Mouse (Mus musculus) heart, embryonic 14.5 days (tissue): ENCODE measurements at regions not wholly inside any gene's neighbourhood (a gene's known extent, or its start where the extent isn't known, plus 50 kb on each side); places are given as distances from the start of the nearest gene placed in this dataset.

Experiments
- ATAC-seq: fragments of 200-750 bp; cut with Nextera tagmentation; 2 replicates; pipeline ENCODE4 v1.8.0; 2017; ENCODE audit warnings: low read depth, moderate TSS enrichment; ENCODE audit not compliant: insufficient number of reproducible peaks, insufficient read depth, low FRiP score
- H3K27ac ChIP-seq, 2 experiments: fragments of 200-500 bp in 1 of 2; fragments of 300-500 bp in 1 of 2; sonication (generic) in 1 of 2; replicated peaks in 1 of 2; 2 replicates each; pipeline ENCODE4 v1.5.1; 2012 to 2014; ENCODE audit warnings: low read depth in 2 of 2, low read length in 2 of 2, control low read depth in 1 of 2, mild to moderate bottlenecking in 1 of 2, mixed read lengths in 1 of 2; ENCODE audit not compliant: control insufficient read depth in 1 of 2, insufficient read depth in 1 of 2
- H3K27me3 ChIP-seq: fragments of 300-500 bp; sonication (generic); 2 replicates; pipeline ENCODE4 v1.6.1; 2014; ENCODE audit warnings: mild to moderate bottlenecking, low read length, control low read depth; ENCODE audit not compliant: control insufficient read depth, insufficient read depth
- H3K36me3 ChIP-seq: fragments of 300-500 bp; sonication (generic); 2 replicates; pipeline ENCODE4 v1.6.1; 2014; ENCODE audit warnings: mild to moderate bottlenecking, control low read depth, low read length, mixed read lengths; ENCODE audit not compliant: control insufficient read depth, insufficient read depth
- H3K4me1 ChIP-seq, 2 experiments: fragments of 200-500 bp in 1 of 2; fragments of 300-500 bp in 1 of 2; sonication (generic) in 1 of 2; 2 replicates each; pipeline ENCODE4 v1.6.1; 2012 to 2014; ENCODE audit warnings: low read length in 2 of 2, control low read depth in 1 of 2, mixed read lengths in 1 of 2; ENCODE audit not compliant: control insufficient read depth in 2 of 2, insufficient read depth in 2 of 2
- H3K4me2 ChIP-seq: fragments of 300-500 bp; sonication (generic); 2 replicates; pipeline ENCODE4 v1.6.1; 2014; ENCODE audit warnings: mild to moderate bottlenecking, low read length
- H3K4me3 ChIP-seq, 2 experiments: fragments of 200-500 bp in 1 of 2; fragments of 300-500 bp in 1 of 2; sonication (generic) in 1 of 2; 2 replicates each; pipeline ENCODE4 v1.5.1; 2012 to 2014; ENCODE audit warnings: low read length in 2 of 2, mild to moderate bottlenecking in 2 of 2, control low read depth in 1 of 2, low read depth in 1 of 2, moderate library complexity in 1 of 2; ENCODE audit not compliant: control insufficient read depth in 1 of 2, insufficient read depth in 1 of 2
- H3K9ac ChIP-seq: fragments of 300-500 bp; sonication (generic); 2 replicates; pipeline ENCODE4 v1.6.1; 2014; ENCODE audit warnings: mild to moderate bottlenecking, low read length
- H3K9me3 ChIP-seq: fragments of 300-500 bp; sonication (generic); 2 replicates; pipeline ENCODE4 v1.6.1; 2016; ENCODE audit warnings: low read length, control low read depth; ENCODE audit not compliant: control insufficient read depth
- WGBS: fragments of 180-500 bp; shearing (Covaris S2); extraction: QIAGEN DNeasy Blood & Tissue Kit; methylation state at CpG from one replicate; pipeline ENCODE4 v1.1.7; 2014; 5-methylcytosine and 5-hydroxymethylcytosine counted together

GRCm38 (mm10) chr2:133397566-133397965 lies 154.4 kb upstream of the Bmp2 start:
- Histone ChIP-seq H3K4me1 (peaks cover 4 to 6% of the 10 kb centered on the region in 2 experiments; a peak in 3 of 4 replicates), H3K9ac (no peak overlapping the region), H3K4me2 (no peak overlapping the region), H3K4me3 (no peak overlapping the region), H3K27me3 (no peaks in the 10 kb centered on the region), H3K9me3 (no peaks in the 10 kb centered on the region), H3K27ac (no peak overlapping the region), H3K36me3 (no peaks in the 10 kb centered on the region)
- ATAC-seq = no peak
- 14% methylated on average over 2 of the region's 2 CpGs for WGBS

DNA sequence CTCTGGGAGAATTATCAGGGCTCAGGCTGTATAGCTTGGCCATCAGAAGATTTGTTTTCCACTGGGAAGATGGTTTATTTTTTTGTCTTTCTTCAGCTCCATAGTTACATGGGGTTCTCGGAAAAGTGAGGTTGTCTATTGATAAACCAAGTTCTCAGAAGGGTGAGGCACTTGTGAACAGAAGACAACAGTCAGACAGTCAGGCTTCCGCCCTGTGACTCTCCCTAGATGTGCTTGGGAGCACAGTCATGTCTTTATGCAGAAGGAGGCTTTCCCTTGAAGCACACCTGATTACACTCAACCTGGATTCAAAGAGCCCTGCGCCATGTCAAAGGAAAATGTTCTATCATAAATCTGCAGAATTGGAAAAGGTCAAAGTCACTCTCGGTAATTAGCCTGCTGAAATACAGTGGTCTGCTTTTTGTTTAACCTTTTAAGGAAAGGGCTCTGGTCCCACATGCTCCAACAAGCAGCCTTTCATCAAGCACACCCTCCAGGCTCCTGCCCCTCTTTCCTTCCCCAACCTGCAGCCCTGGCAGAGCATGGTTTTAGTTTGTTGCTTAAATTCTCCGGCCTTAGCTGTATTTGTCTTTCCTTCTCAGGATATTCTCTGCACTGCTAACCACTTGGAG lies 152.8 kb upstream of the Bmp2 start:
- ATAC-seq = no peak
- no peak overlapping the region for H3K27ac ChIP-seq
- H3K9me3 ChIP-seq = no peaks in the 10 kb centered on the region
- no peak overlapping the region for H3K4me2 ChIP-seq
- 73% methylated on average over 5 of the region's 5 CpGs for WGBS
- no peak overlapping the region for H3K9ac ChIP-seq
- peaks cover 4 to 6% of the 10 kb centered on the region in 2 experiments; a peak in 3 of 4 replicates for H3K4me1 ChIP-seq
- H3K27me3 ChIP-seq = no peaks in the 10 kb centered on the region
- no peaks in the 10 kb centered on the region for H3K36me3 ChIP-seq
- H3K4me3 ChIP-seq = no peak overlapping the region

GRCm38 (mm10) chr2:133400963-133401362 lies 151.0 kb upstream of the Bmp2 start:
- Histone ChIP-seq H3K27me3 (no peaks in the 10 kb centered on the region), H3K27ac (no peak overlapping the region), H3K4me1 (peaks cover 4 to 6% of the 10 kb centered on the region in 2 experiments; a peak in 3 of 4 replicates), H3K9ac (no peak overlapping the region), H3K36me3 (no peaks in the 10 kb centered on the region), H3K4me3 (no peak overlapping the region), H3K9me3 (no peaks in the 10 kb centered on the region), H3K4me2 (no peak overlapping the region)
- WGBS = 51% methylated on average over 3 of the region's 3 CpGs
- no peak for ATAC-seq

DNA sequence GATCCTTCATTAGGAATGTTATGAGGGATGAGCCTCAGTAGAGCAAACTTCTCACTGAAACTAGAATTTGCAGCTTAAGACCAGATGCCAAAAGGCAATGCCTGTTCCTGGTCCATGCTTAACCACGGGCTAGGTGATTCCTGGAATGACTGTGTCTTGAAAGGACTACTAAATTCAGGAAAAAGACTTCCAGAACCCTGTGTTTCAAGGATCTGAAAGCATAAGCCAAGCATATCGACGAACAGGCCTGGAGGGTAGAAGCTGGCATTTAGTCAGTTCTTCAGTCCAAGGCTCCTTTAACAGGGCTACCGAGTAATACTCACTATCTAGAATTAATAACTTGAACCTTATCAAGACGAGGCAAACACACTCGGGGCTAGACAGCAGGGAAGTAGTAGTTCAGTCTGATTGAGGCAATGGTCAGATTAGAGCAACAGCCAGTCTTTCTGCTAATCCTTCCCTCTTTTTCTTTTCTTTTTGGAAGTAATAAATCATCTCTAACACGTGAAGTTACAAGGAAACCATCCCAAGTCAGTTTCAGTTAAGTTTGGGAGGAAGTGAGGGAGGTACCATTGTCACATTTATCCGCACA lies 134.9 kb upstream of the Bmp2 start:
- Histone ChIP-seq H3K36me3 (no peaks in the 10 kb centered on the region), H3K9ac (no peak overlapping the region), H3K4me3 (no peak overlapping the region), H3K9me3 (no peaks in the 10 kb centered on the region), H3K4me2 (no peak overlapping the region), H3K4me1 (no peaks in the 10 kb centered on the region), H3K27ac (no peak overlapping the region), H3K27me3 (no peaks in the 10 kb centered on the region)
- ATAC-seq = no peak
- 61% methylated on average over 8 of the region's 8 CpGs for WGBS

DNA sequence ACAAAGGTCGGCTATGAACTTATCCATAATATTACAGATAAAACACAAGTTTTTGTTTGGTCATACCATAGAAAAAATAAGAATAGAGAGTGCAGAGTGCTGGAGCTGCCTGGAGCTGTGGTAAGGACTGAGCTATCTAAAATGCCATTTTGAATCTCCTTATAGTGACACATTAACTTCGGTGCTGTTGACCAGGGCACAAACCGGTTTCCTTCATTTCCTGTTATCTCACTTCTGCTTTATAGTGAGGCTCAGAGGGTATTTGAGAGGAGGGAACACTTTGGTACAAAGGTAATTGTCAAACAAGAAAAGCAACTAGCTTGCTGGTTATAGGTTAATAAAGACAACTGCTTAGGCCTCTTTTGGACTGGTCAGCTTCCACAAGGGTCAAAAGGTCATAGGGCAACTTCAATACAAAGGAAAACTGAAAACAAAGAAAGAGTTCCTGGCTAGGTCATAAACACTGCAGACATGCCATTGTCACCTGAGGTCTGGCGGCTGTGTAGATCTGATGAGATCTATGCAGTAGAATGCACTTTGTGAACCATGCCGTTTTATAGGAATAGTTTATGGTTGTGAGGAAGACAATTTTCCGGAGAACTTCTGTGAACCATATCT lies 132.2 kb upstream of the Bmp2 start:
- H3K27ac ChIP-seq = no peak overlapping the region

DNA sequence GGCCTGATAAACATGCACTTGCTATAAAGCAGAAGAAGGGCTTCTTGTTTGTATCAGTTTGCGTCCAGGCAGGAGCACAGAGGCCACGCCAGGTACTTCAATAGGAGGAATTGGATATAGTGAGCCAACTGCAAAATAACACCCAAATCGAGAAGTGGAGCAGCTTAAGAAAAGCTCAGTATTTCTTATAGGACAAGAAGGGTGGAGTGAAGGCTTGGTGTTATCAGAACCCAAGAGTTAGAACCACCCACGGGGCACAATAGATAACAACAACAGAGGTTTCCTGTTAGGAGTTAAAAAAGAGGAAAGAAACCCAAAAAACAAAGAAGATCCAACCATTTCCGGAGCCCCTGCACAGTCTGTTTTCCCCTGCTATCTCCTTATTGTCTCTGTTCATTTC lies 126.4 kb upstream of the Bmp2 start:
- no peak overlapping the region for H3K4me2 ChIP-seq
- no peaks in the 10 kb centered on the region for H3K27me3 ChIP-seq
- ATAC-seq = no peak
- no peak overlapping the region for H3K27ac ChIP-seq
- WGBS = 53% methylated on average over 5 of the region's 5 CpGs
- H3K4me1 ChIP-seq = peaks cover 4% of the 10 kb centered on the region in 2 experiments
- no peak overlapping the region for H3K9ac ChIP-seq
- H3K9me3 ChIP-seq = no peaks in the 10 kb centered on the region
- H3K4me3 ChIP-seq = no peak overlapping the region
- H3K36me3 ChIP-seq = no peaks in the 10 kb centered on the region

More for the DNA sequence above, 132.2 kb upstream of the Bmp2 start:
- Histone ChIP-seq H3K9me3 (no peaks in the 10 kb centered on the region), H3K4me2 (no peak overlapping the region), H3K36me3 (no peaks in the 10 kb centered on the region), H3K27me3 (no peaks in the 10 kb centered on the region), H3K4me3 (no peak overlapping the region), H3K9ac (no peak overlapping the region), H3K4me1 (no peaks in the 10 kb centered on the region)
- 78% methylated on average over 6 of the region's 6 CpGs for WGBS
- no peak for ATAC-seq

- H3K27me3 ChIP-seq = no peaks in the 10 kb centered on the region
- no peak overlapping the region for H3K4me3 ChIP-seq
- H3K9me3 ChIP-seq = no peaks in the 10 kb centered on the region
- WGBS = 43% methylated on average over 1 of the region's 1 CpGs
- H3K4me1 ChIP-seq = peaks cover 4% of the 10 kb centered on the region in 2 experiments
- no peak overlapping the region for H3K27ac ChIP-seq
- H3K36me3 ChIP-seq = no peaks in the 10 kb centered on the region
- no peak for ATAC-seq
- no peak overlapping the region for H3K9ac ChIP-seq
- H3K4me2 ChIP-seq = no peak overlapping the region
Observed at GRCm38 (mm10) chr2:133427039-133427438, 124.9 kb upstream of the Bmp2 start.
